Mouse (Mus musculus) adrenal gland, postnatal 10 days (tissue): ENCODE measurements around the gene Dhx34. TPM values are rescaled to one million over a fixed set of nuclear protein-coding genes. Genes with fewer than 3 reads are reported as not detected.

ENCODE experiments used
- DNase-seq: peaks from one replicate; pipeline ENCODE4 v3.0.0; 2021; ENCODE audit warnings: mixed read lengths
- total RNA-seq, 2 experiments: library from RNA; stranded (reverse); gene quantifications; 2 replicates each; pipeline ENCODE4 v1.2.3; 2021

Gene Dhx34
- total RNA-seq, 2 experiments from 2014 or later: 10.4 to 14.9 TPM

- no peak for DNase-seq
Measured at GRCm38 (mm10) chr7:16210862-16211365, 10.9 kb downstream of the Dhx34 start.

GRCm38 (mm10) chr7:16208781-16209665, 12.8 kb downstream of the Dhx34 start:
- DNase-seq: no peak

DNA sequence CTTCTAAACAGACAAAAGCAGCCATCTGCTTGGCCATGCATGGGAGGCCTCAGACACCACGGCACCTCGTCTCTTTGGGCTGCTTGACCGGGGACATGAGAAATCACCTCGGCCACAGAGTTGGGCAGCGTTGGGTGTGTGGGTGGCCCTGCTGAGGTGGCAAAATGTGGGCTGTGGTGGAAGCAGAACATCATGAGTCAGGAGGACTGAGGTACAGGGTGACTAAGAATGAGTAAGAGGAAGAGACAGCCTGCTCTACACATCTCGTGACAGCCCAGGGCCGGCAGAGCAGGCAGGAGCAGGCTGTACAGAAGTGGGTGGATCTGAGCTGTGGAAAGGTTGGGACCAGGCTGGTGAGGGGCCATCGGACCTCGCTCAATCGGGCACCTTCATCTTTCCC, 14.3 kb downstream of the Dhx34 start:
- DNase-seq: peak; percentile 44

GRCm38 (mm10) chr7:16207076-16207475, 14.8 kb downstream of the Dhx34 start:
- no peak for DNase-seq

DNA sequence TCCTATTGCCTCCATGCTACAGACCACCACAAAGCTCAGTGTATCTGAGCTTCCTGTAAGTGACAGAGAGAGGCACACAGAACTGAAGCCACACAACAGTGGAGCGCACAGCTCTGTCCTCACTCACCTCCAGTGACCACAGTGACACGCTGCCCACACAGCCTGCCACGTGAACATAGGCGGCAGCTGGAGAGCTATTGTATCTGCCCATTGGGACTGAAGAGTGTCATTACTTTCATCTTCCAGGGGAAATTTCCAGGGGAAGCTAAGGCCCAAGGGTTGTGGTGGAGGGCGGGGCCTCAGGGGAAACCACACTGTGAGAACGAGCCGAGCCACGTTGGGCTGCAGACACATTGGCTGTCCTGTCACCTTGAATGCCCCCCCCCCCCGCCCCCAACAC, 17.0 kb downstream of the Dhx34 start:
- no peak for DNase-seq

- no peak for DNase-seq
Measured at GRCm38 (mm10) chr7:16203505-16203903, 18.3 kb downstream of the Dhx34 start.

DNA sequence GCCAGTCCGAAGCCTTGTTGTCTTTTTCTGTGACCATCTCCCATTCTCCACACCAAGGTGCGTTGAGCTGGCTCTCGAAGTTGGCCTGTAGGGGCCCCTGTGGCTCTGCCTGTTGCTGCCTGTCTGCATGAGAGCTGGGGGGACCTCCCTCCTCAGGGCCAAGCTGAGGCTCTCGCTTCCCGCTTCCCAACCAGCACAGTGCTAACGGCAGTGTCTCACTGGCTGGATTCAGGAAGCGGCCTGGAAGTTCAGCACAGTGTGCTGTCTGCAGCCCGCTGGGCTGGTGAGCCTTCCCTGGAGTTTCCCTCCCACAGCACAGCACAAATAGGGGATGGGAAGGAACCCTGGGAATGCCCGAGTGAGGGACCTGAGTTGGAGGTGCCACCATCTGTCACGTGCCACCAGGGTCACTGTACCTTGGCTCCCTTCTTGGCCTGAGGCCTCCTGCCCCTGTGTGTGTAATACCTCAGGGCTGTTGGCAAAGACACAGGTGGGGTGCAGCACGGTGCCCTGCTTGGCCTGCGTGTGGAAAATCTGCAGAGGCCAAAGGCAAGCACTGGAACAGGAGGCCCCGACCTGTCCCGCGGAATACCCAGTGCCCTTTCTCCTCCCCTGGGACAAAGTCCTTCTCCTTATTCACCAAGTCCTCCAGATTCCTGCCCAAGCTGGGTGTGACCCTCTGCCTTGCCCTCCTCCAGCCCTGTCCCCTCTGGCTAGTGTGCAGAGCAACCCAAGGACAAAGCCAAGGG, 18.9 kb downstream of the Dhx34 start:
- peak; percentile 46 for DNase-seq

- DNase-seq: no peak
Measured at GRCm38 (mm10) chr7:16201136-16201535, 20.7 kb downstream of the Dhx34 start.

DNA sequence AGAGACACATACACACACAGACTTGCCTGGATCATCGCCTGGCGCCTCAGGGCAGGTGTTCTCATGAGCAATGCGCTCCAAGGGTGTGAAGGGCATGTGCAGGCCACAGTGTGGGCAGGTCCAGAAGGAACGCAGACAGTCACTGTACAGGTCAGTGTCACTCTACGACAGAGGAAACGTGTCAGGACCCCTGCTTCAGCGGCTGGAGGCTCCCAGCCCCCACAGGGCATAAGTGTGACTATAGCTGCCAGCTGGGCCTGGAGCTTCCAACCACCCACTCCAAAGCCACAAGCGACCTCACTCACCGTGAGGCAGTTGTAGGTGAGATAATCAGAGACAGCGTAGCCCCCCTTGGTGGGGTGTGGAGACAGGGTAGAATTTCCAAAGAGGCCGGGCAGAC, 23.3 kb downstream of the Dhx34 start:
- DNase-seq: no peak

DNA sequence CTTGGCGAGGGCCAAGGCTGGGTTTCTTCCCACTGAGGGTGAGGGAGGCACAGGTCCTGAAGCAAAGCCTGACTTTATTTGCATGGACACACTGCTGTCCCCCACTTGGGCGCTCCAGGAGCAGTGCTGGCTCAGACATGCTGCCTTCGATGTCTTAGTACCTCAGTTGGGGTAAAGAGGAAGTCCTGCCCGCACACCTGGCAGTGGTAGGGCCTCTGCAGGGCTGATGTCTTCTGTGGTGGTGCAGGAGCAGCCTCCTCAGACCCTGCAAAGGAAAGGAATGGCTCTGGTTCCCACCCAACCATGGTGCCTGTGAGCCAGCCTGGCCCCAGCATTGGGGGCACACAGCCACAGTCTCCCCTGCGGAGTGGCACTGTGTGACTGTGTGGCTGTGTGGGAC, 24.7 kb downstream of the Dhx34 start:
- DNase-seq: no peak

GRCm38 (mm10) chr7:16196616-16197015, 25.2 kb downstream of the Dhx34 start:
- DNase-seq: no peak

DNA sequence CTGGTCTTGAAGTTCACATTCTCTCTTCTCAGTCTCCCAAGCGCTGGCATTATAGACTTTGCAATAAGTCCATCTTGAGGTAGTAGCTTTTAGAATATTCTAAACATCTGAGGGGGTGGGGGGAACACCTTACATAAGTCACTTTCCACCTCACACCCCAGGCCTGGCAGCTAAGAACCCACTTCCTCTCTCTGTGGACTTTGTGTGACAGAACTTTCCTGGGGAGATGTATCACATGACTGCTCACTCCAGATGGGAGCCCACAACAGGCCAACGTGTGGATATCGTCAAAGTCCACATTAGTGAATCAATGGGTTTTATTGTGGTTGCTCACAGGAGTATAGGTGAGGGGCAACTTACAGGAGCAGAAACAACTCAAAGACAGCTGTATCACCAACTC, 28.1 kb downstream of the Dhx34 start:
- DNase-seq: no peak

DNA sequence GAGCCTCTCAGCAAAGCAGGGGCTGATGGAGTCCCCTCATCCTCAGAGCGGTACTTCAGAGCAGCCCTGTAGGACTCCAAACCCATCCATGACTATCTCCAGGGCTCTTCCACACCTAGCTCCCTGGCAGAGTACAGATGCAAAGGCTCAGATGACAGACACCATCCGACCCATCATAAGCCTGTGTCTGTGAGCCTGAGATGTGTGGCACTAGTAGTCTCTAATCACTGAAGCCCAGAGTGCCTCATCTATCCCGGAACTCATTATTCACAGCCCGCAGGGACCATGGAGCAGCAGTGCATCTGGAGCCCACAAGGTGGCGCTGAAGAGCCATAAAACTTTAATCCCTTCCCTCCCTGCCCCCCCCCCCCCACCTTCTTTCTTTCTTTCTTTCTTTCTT, 29.5 kb downstream of the Dhx34 start:
- DNase-seq: peak; percentile 85

DNA sequence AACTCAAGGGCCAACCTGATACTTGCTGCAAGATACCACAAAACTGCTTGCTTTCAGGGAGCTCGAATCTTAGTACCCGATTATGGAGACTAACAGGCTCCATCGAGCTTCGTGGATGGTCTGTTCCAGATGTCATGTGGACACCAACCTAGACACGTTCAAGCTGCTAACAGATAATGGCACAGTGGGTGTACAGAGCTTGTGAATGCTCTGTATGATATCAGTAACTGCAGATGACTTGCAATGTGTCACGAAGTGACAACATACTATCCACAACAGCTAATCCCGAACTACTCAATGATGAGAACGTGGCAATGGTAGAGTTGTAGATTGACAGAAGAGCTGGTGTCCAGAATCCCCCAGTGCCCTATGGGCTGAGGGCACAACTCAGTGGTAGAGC, 34.3 kb downstream of the Dhx34 start:
- DNase-seq: no peak

DNA sequence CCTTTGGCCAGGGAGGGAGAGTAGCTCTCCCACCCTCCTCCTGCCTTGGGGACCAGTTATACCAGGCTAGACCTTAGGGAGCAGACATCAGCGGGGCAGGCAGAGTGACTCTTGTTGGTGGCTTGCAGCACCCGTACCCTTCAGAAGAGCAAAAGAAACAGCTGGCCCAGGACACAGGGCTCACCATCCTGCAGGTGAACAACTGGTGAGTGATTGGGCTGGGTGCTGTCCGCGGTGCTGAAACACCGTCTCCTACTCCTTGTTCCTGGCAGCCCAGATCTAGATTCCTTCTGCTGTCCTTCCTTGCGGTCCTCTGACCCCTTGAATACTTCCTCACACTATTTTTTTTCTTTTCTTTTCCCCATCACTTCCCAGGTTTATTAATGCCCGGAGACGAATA, 38.2 kb downstream of the Dhx34 start:
- DNase-seq: peak; percentile 81

DNA sequence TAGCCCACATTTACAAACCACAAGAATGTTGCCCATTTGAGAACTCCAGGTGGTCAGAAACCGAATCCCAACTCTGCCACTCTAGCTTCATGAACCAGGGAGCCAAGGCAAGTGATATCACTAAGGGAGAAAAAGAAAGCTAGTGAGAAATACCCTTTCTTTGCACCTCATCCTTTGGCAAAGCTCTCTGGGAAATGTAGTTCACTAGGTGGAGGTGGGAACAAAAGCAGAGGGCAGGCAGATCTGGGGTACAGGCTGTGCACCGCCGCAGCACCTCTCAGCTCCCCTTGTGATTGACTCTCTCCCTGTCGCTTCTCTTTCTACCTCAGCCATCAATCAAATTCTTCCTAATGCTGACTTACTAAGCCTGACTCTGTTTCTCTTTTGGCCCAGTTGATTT, 43.7 kb downstream of the Dhx34 start:
- no peak for DNase-seq

DNA sequence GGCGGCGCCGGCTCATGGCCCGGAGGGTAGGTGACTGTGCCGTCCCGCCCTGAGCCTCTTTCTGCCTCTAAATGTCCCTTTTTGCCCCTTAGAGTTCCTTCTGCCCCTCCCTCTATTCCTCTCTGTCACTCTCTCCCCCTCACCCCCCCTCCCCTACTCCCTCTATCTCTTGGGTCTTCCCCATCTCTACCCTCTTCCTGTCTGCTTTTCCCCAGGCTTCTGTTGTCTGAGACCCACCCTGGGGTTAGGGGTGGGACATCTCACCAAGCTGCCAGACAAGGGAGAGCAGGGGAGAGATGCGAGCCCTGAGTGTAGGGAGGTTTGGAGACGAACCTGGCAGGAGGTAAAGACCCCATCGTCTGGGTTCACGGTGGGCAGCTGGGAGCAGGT, 46.3 kb downstream of the Dhx34 start:
- no peak for DNase-seq

DNA sequence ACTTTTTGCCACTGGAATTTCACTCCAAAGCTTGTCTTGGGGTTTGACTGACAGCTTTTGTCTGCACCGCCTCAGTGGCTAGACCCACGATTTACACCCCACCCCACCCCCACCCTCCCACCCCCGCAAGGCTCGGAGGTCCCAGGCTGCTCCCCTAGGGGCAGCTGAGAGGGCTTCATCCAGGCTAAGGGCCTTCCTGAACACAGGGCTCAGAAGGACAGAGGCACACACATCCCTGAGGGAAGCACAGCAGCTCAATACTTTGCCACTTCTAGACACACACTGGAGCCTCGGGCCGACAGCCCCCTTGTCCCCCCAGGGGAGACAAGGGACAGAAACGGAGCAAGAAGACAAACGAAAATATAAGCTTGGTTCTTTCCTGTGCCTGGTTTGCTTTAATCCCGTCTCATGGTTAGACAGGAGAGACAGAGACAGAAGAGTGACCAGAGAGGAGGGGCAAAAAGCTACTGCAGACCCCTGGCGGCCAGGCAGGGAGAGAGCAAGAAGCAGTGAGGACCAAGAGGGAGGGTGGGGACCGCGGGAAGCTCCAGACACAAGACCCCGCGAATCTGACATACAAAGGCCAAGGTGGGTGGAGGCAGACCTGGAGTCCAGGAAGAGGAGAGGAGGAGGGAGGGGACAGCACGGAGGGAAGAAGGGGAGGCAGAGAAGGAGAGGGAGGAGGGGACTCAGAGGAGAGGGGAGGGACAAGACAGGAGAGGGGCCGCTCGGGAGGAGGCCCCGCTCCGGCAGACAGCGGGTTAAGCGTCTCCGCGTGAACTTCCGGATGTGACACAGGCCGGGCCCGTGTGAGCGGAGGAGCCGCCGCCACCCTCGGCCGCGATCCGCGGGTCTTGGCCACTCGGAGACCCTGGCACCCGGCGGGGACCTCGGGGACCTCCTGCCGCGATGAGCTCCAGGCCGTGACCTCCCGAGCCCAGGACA, 47.0 kb downstream of the Dhx34 start, which contains the start of gene Meis3:
Meis3 (plus strand) TSS at position 494 of the 945 bp plus-strand sequence.
- DNase-seq: peak; percentile 68

DNA sequence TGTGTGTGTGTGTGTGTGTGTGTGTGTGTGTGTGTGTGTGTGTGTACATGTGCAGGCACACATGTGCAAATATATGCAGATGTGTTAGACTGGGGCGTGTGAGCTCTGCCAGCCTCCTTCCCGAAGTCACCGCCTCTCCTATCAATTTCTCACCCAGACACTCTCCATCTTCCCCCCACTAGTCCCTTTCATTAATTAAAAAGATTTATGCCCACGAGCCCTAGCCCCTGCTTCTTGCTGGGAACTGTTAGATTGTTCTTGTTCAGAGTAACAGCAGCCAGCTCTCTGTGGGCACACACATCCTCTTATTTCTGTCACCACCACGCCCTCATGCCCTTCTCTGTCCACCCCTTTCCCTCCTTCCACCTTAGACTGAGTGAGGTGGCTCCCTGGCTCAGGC, 48.7 kb downstream of the Dhx34 start:
- no peak for DNase-seq

- DNase-seq: no peak
Measured at GRCm38 (mm10) chr7:16172586-16173140, 49.2 kb downstream of the Dhx34 start.

- DNase-seq: no peak
Measured at GRCm38 (mm10) chr7:16172141-16172581, 49.7 kb downstream of the Dhx34 start.

DNA sequence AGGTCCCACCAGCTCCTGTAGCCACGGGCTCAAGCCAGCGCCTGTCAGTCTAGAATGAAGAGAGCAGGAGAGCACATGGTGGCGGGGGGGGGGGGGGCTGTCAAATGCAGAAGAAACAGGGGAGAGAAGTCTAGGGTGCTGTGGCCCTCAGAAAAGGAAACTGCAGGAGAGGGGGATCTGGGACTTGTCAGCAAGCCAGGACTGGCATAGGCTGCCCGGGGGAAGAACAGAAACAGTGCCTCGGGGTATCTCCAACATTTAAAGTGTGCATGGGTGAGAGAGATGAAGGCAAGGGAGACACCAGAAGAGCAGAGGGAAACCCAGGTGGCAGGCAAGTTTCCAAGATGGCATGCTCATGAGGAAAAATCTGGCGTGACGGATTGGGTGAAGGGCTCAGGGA, 59.8 kb downstream of the Dhx34 start:
- no peak for DNase-seq
